Mouse (Mus musculus): ENCODE measurements at regions not wholly inside any gene's neighbourhood (a gene's known extent, or its start where the extent isn't known, plus 50 kb on each side); places are given as distances from the start of the nearest gene placed in this dataset.

GRCm38 (mm10) chr19:49741239-49741638 lies 937.2 kb downstream of the Sorcs1 start:
- no peak for DNase-seq (ENCODE audit: low spot score in 2 of 2)

DNA sequence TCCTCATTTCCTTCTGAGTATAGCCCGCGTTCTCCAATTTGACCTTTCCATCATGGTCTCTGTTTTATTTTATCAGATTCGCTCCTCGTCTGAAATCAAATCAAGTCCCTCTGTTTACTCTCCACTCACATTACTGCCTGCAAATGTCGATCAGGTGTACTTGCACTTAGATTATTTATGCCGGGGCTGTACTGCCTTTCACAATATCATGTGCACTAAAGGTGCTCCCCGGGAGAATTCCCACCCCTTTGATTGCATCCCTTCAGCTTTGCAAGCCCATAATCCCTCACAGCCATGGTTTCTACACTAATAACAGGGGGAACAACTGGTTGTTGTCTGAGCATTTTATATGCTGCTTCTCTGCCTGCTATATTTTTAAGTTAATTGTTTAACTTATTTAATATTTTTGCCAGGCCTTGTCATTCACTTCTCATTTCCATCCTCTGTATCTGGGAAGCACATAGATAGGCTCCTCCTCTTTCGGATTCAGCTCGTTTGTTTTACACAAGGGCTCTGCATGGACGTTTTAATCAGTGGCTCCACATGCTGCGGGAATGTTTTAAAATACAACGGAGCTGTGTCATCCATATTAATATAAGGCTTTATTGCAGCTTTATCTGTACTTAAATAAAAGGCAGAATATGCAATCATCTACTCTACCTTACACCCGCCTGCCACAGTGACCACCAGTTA lies 938.8 kb downstream of the Sorcs1 start:
- no peak for DNase-seq (ENCODE audit: low spot score in 2 of 2)

DNA sequence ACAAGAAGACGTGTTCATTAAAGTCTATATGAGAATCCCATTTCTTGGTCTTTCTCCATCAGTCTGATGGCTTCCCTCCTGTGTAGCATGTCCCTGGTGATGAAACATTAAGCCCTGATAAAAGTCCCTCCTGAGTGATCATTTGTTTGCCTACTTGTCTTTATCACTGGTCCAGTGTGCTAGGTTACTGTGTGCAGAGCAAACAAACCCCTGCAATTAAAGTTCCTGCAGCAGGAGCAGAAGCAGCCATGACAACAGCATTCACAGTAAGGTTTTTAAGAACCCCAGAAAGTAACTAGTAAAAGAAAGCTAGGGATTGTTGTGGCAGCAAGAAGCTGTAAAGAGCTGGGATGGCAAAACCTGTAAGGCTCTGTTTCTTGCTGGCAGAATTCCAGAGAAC lies 980.8 kb downstream of the Sorcs1 start:
- no peak for DNase-seq (ENCODE audit: low spot score in 2 of 2)

- no peak for DNase-seq (ENCODE audit: low spot score in 2 of 2)
These were observed 992.7 kb downstream of the Sorcs1 start for GRCm38 (mm10) chr19:49685588-49686281.

GRCm38 (mm10) chr19:49681204-49681603 lies 997.2 kb downstream of the Sorcs1 start:
- DNase-seq (ENCODE audit: low spot score in 2 of 2): peak; percentile 17 to 43

- DNase-seq (ENCODE audit: low spot score in 2 of 2): peak; percentile 11 to 23
These were observed 998.4 kb downstream of the Sorcs1 start for GRCm38 (mm10) chr19:49680006-49680405.

- no peak for DNase-seq (ENCODE audit: low spot score in 2 of 2)
These were observed 1002.5 kb downstream of the Sorcs1 start for GRCm38 (mm10) chr19:49675931-49676330.

DNA sequence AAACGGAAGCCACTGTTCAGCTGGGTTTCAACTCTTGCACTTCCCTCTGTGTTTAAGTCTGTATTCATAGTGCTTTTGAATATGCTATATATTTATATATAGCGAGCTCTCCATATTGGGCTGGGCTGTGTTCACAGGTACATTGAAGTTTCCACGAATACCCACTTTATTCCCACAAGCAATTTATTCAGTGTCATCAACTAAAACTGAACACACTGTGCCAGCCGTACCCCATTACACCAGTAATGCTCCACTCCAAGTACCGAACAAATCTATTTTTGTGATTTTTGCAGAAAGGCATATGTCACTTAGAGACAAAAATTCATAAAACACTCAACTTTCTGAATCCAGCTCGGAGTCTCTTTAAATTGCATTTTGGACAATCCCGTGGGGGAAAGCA lies 1048.5 kb downstream of the Sorcs1 start:
- DNase-seq (ENCODE audit: low spot score in 2 of 2): peak in 1 of 2 experiments; percentile 2

- no peak for DNase-seq (ENCODE audit: low spot score in 2 of 2)
These were observed 1058.5 kb downstream of the Sorcs1 start for GRCm38 (mm10) chr19:49619920-49620319.

DNA sequence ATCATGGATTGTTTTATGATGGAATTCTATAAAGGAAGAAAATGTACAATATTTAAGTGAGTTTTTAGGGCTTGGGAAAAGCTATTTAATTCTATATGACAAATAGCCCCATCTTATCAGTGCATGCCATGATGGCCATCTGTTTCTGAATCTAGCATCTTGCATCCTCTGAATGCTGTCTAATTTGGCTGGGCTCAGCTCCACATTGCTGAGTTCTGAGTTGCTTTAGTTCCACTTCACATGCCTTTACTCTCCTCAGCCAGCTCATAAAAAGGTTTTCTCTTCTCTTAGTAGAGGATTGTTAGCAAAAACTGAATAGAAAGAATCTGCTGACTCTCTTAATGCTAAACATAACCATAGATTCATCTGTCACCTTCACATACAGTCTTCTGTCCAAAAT lies 1063.4 kb downstream of the Sorcs1 start:
- DNase-seq (ENCODE audit: low spot score in 2 of 2): peak in 1 of 2 experiments; percentile 4

Measured in frontal cortex, postnatal 36 days (tissue).